Mouse (Mus musculus): ENCODE data around the gene 2900026A02Rik. TPM values are rescaled to one million over a fixed set of nuclear protein-coding genes. Genes with fewer than 3 reads are reported as not detected.
"Not testable (repeated sequence)": the region's sequence is repeated elsewhere in the genome, so short reads cannot be mapped to it uniquely, and the experiment has no call there.

2900026A02Rik gene
- polyA plus RNA-seq, 1 experiment from 2014 or later = 3.9 TPM

GRCm38 (mm10) chr5:113121591-113121875, 99.5 kb downstream of the 2900026A02Rik start:
- Histone ChIP-seq H3K36me3 (replicated peaks) (no peaks in the 10 kb centered on the region), H3K9ac (no peak overlapping the region), H3K9me3 (no peaks in the 10 kb centered on the region), H3K27ac (no peak overlapping the region), H3K27me3 (replicated peaks) (no peaks in the 10 kb centered on the region), H3K4me1 (peaks cover 27% of the 10 kb centered on the region), H3K4me3 (no peak overlapping the region), H3K4me2 (no peak overlapping the region)
- ATAC-seq (replicated peaks) = no peak
- 86% methylated on average over 6 of the region's 6 CpGs for WGBS

GRCm38 (mm10) chr5:113120741-113121590, 100.1 kb downstream of the 2900026A02Rik start:
- no peak overlapping the region for H3K4me3 ChIP-seq
- H3K9me3 ChIP-seq = no peaks in the 10 kb centered on the region
- H3K27me3 ChIP-seq (replicated peaks) = no peaks in the 10 kb centered on the region
- peaks cover 27% of the 10 kb centered on the region for H3K4me1 ChIP-seq
- no peak overlapping the region for H3K27ac ChIP-seq
- ATAC-seq (replicated peaks) = no peak
- H3K9ac ChIP-seq = no peak overlapping the region
- H3K36me3 ChIP-seq (replicated peaks) = no peaks in the 10 kb centered on the region
- 40% methylated on average over 15 of the region's 15 CpGs for WGBS
- H3K4me2 ChIP-seq = no peak overlapping the region

GRCm38 (mm10) chr5:113119861-113120465, 101.1 kb downstream of the 2900026A02Rik start:
- Histone ChIP-seq H3K9me3 (no peaks in the 10 kb centered on the region), H3K9ac (no peak overlapping the region)

GRCm38 (mm10) chr5:113119291-113119690, 101.7 kb downstream of the 2900026A02Rik start:
- H3K27me3 ChIP-seq (replicated peaks) = no peaks in the 10 kb centered on the region
- H3K4me1 ChIP-seq = peaks cover 29% of the 10 kb centered on the region
- H3K9me3 ChIP-seq = no peaks in the 10 kb centered on the region
- H3K36me3 ChIP-seq (replicated peaks) = no peaks in the 10 kb centered on the region
- no peak overlapping the region for H3K27ac ChIP-seq
- 83% methylated on average over 9 of the region's 9 CpGs for WGBS
- no peak overlapping the region for H3K4me3 ChIP-seq
- no peak overlapping the region for H3K4me2 ChIP-seq
- no peak for ATAC-seq (replicated peaks)
- H3K9ac ChIP-seq = no peak overlapping the region

More at GRCm38 (mm10) chr5:113119861-113120465, 101.1 kb downstream of the 2900026A02Rik start:
- H3K4me3 ChIP-seq = no peak overlapping the region
- peaks cover 27% of the 10 kb centered on the region for H3K4me1 ChIP-seq
- H3K36me3 ChIP-seq (replicated peaks) = no peaks in the 10 kb centered on the region
- no peaks in the 10 kb centered on the region for H3K27me3 ChIP-seq (replicated peaks)
- H3K4me2 ChIP-seq = no peak overlapping the region
- peak overlapping the region; percentile 23; the same call in 1 of the 2 replicates for H3K27ac ChIP-seq
- WGBS = 39% methylated on average over 13 of the region's 13 CpGs
- ATAC-seq (replicated peaks) = no peak

- WGBS = 55% methylated on average over 6 of the region's 6 CpGs
- H3K9ac ChIP-seq = no peak overlapping the region
- H3K9me3 ChIP-seq = no peaks in the 10 kb centered on the region
- no peak for ATAC-seq (replicated peaks)
- no peak overlapping the region for H3K4me3 ChIP-seq
- no peak overlapping the region for H3K27ac ChIP-seq
- peaks cover 29% of the 10 kb centered on the region for H3K4me1 ChIP-seq
- H3K27me3 ChIP-seq (replicated peaks) = no peaks in the 10 kb centered on the region
- H3K36me3 ChIP-seq (replicated peaks) = no peaks in the 10 kb centered on the region
- no peak overlapping the region for H3K4me2 ChIP-seq
Measured at GRCm38 (mm10) chr5:113118695-113119094, 102.3 kb downstream of the 2900026A02Rik start.

GRCm38 (mm10) chr5:113117361-113117760, 103.7 kb downstream of the 2900026A02Rik start:
- Histone ChIP-seq H3K4me3 (no peak overlapping the region), H3K9me3 (no peaks in the 10 kb centered on the region), H3K4me2 (no peak overlapping the region), H3K27me3 (replicated peaks) (no peaks in the 10 kb centered on the region), H3K9ac (no peak overlapping the region), H3K36me3 (replicated peaks) (no peaks in the 10 kb centered on the region), H3K27ac (no peak overlapping the region), H3K4me1 (peaks cover 26% of the 10 kb centered on the region)
- WGBS = 79% methylated on average over 5 of the region's 5 CpGs
- no peak for ATAC-seq (replicated peaks)

- 74% methylated on average over 10 of the region's 10 CpGs for WGBS
- Histone ChIP-seq H3K36me3 (replicated peaks) (no peaks in the 10 kb centered on the region), H3K27ac (no peak overlapping the region), H3K9me3 (no peaks in the 10 kb centered on the region), H3K27me3 (replicated peaks) (no peaks in the 10 kb centered on the region), H3K9ac (no peak overlapping the region), H3K4me3 (no peak overlapping the region), H3K4me2 (no peak overlapping the region), H3K4me1 (peaks cover 21% of the 10 kb centered on the region)
- ATAC-seq (replicated peaks) = no peak
Measured at GRCm38 (mm10) chr5:113115896-113116295, 105.1 kb downstream of the 2900026A02Rik start.

- Histone ChIP-seq H3K4me3 (no peak overlapping the region), H3K27ac (no peak overlapping the region), H3K36me3 (replicated peaks) (no peaks in the 10 kb centered on the region), H3K4me2 (no peak overlapping the region), H3K9ac (no peak overlapping the region), H3K9me3 (no peaks in the 10 kb centered on the region), H3K27me3 (replicated peaks) (no peaks in the 10 kb centered on the region), H3K4me1 (peaks cover 13% of the 10 kb centered on the region)
- no peak for ATAC-seq (replicated peaks)
- 58% methylated on average over 20 of the region's 20 CpGs for WGBS
Measured at GRCm38 (mm10) chr5:113114264-113115225, 106.5 kb downstream of the 2900026A02Rik start.

- WGBS = 42% methylated on average over 4 of the region's 5 CpGs
- ATAC-seq (replicated peaks) = no peak
Measured at GRCm38 (mm10) chr5:113113120-113113519, 107.9 kb downstream of the 2900026A02Rik start.

GRCm38 (mm10) chr5:113111336-113111735, 109.7 kb downstream of the 2900026A02Rik start:
- peaks cover 11% of the 10 kb centered on the region for H3K4me1 ChIP-seq
- ATAC-seq (replicated peaks) = no peak
- no peaks in the 10 kb centered on the region for H3K27me3 ChIP-seq (replicated peaks)
- H3K36me3 ChIP-seq (replicated peaks) = no peaks in the 10 kb centered on the region
- H3K4me2 ChIP-seq = no peak overlapping the region
- H3K4me3 ChIP-seq = no peak overlapping the region
- H3K9me3 ChIP-seq = no peaks in the 10 kb centered on the region
- H3K9ac ChIP-seq = no peak overlapping the region
- no peak overlapping the region for H3K27ac ChIP-seq
- 31% methylated on average over 4 of the region's 4 CpGs for WGBS

More at GRCm38 (mm10) chr5:113113120-113113519, 107.9 kb downstream of the 2900026A02Rik start:
- Histone ChIP-seq H3K27me3 (replicated peaks) (no peaks in the 10 kb centered on the region), H3K4me2 (no peak overlapping the region), H3K4me3 (no peak overlapping the region), H3K36me3 (replicated peaks) (no peaks in the 10 kb centered on the region), H3K4me1 (peaks cover 13% of the 10 kb centered on the region), H3K9ac (no peak overlapping the region), H3K27ac (no peak overlapping the region), H3K9me3 (no peaks in the 10 kb centered on the region)

- Histone ChIP-seq H3K4me1 (peaks cover 11% of the 10 kb centered on the region), H3K4me2 (no peak overlapping the region), H3K27ac (peak overlapping the region; percentile 69), H3K9ac (no peak overlapping the region), H3K27me3 (replicated peaks) (no peaks in the 10 kb centered on the region), H3K9me3 (no peaks in the 10 kb centered on the region), H3K36me3 (replicated peaks) (no peaks in the 10 kb centered on the region), H3K4me3 (no peak overlapping the region)
- 4% methylated on average over 1 of the region's 1 CpGs for WGBS
- 0 out of 2 replicates have a peak, but pooled peaks have one; percentile 48 for ATAC-seq (replicated peaks)
Measured at GRCm38 (mm10) chr5:113110929-113111328, 110.1 kb downstream of the 2900026A02Rik start.

- WGBS = 92% methylated on average over 2 of the region's 2 CpGs
- peaks cover 11% of the 10 kb centered on the region for H3K4me1 ChIP-seq
- H3K4me3 ChIP-seq; ATAC-seq (replicated peaks); H3K9me3 ChIP-seq; H3K9ac ChIP-seq; H3K36me3 ChIP-seq (replicated peaks); H3K27me3 ChIP-seq (replicated peaks); H3K27ac ChIP-seq; H3K4me2 ChIP-seq: not testable (repeated sequence)
Measured at GRCm38 (mm10) chr5:113109651-113110050, 111.4 kb downstream of the 2900026A02Rik start.

Data from midbrain, embryonic 15.5 days (tissue).